Mouse (Mus musculus): Measurements from ENCODE around the gene Fhl1.

DNA sequence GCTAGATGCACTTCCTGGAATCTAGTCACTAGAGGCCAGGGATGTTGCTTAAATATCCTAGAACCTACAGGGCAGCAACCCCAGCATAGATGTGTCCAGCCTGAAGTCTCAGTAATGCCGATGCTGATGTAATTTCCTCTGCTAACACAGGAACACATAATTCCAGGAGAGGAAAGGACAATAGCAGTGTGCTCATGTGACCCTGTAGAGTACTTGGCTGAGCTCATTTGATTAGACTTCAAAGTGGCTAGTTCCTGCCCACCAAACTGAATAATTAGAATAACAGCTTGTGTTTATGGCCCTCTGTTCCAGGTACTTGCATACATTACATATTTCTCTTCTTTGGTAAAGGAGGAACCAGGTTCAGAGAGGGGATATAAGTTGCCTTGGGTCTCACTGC lies 4.6 kb downstream of the Fhl1 start:
- no peak for TF ChIP-seq SRF (IDR thresholded peaks at IDR 0.05; ENCODE audit: control insufficient read depth, insufficient read length, low read depth)
- TF ChIP-seq MYOD1 (IDR thresholded peaks at IDR 0.05; ENCODE audit: control insufficient read depth in 1 of 3, insufficient read length in 2 of 3, low read depth in 2 of 3): no peak
- no peak for TF ChIP-seq POLR2A (IDR thresholded peaks at IDR 0.05; ENCODE audit: insufficient read length, low read depth)
- no peak for TF ChIP-seq MAX (IDR thresholded peaks at IDR 0.05; ENCODE audit: low read depth)
- TF ChIP-seq TCF12 (IDR thresholded peaks at IDR 0.05; ENCODE audit: insufficient read depth, poor library complexity, severe bottlenecking): no peak
